Mouse (Mus musculus) inflammation-experienced regulatory T-cells (primary cell): Measurements from ENCODE around the gene Atpif1. TPM values are rescaled to one million over a fixed set of nuclear protein-coding genes. Genes with fewer than 3 reads are reported as not detected.

ENCODE experiments used
- polyA plus RNA-seq, 2 experiments: library from polyadenylated mRNA; unstranded; fragments of 100-300 nt; shearing (Covaris generic); gene quantifications; one replicate each; pipeline ENCODE4 v1.2.1; 2017

The Atpif1 gene
- 100 to 1,000 TPM in 1 of 2 experiments, 10 to 100 TPM in 1; 99.0 to 203 TPM for polyA plus RNA-seq

DNA sequence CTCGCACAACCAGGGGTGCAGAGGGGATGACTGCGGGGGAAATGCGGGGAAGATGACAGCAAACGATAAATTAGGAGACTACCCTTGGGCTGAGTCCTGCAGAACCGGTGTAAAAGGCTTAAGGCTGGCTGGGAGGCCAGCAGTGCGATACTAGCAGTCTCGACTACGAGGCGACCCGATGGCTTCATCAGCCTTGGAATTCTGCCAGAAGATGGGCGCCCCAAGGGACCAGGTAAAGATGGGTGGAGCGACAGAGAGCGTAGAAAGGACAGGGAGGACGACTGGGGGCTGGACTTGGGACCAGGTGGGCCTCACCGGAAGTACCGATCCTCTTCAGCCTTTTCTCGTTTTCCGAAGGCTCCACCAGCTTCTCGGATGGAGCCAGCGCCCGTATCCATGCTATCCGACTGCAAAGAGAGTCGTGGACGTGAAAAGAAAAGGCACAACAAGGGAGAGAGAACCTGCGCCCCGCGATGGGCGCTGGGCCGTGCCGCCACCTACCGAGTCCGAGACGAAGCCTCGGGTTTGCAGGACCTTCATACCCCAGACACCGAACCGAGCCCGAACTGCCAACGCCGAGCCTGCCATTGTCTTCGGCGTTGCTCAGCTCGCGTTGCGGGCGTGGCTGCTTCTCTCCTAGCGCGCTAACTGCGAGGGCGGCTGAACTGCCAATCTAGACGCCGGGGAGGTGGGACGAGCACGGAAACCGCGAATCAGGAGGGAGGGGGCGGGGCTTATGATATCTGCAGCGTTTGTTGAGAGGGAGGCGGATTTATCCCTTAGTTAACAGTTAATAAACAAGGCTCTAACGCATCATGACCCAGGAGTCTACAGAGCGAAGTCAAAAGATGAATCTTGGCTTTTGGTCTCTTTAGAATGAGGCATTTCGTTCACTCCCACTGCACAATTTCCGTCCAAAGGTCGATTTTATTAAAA lies at the start of gene Atpif1:
Gene Atpif1, minus strand, starts transcription at position 679 of the 936 bp plus-strand sequence.

DNA sequence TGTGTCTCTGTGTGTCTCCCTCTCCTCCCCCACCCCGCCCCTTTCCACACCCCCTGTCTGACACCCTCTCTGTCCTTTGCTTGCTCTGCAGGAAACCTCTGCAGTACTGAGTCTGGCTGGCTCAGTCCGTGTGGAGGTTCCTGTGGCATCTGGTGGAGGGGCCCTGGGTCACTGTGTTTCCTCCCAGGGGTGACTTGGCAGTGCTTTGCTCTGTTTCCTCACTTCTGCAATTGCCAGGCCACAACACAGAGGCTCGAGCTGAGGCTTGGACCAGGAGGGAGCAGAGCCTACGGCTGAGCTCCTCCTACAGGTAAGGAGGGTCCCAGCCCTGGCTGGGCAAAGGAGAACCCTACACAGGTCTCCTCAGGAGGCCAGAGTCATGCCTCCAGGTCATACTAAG lies 30.5 kb upstream of the Atpif1 start, which contains the start of gene Ptafr:
Gene Ptafr, plus strand, starts transcription at position 103 of the 400 bp plus-strand sequence.

DNA sequence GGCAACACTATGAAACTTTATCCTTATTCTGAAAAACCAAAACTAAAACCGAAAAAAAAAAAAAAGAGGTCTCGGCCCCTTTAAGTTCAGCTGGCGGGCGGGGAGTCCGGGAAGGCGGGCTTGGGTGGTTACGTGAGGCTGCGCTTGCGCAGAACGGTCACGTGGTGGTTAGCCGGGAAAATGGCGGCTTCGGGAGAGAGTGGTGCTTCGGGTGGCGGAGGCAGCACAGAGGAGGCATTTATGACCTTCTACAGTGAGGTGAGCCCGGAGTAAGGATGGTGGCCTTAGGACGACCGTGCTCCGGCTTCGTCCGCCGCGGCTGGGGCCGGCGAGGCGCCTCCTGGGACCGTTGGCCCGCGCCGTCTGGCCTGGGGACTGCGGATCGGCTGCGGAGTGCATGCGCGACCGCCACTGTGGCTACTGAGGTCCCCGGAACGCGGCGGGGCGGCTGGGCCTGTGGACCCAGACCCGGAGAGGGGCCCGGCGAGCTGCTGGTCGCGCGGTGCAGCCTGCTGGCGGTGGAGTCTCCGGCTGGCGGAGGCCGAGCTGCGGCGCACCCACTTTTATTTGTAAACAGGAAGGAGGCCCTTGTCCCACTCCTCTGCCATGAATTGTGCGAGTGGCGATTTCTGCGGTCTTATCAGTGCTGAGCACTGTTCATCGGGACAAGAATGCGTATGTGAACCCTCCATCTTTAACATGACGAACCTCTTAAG lies 2.1 kb upstream of the Atpif1 start, which contains the start of gene Dnajc8:
Gene Dnajc8, plus strand, starts transcription at position 145 of the 716 bp plus-strand sequence.

DNA sequence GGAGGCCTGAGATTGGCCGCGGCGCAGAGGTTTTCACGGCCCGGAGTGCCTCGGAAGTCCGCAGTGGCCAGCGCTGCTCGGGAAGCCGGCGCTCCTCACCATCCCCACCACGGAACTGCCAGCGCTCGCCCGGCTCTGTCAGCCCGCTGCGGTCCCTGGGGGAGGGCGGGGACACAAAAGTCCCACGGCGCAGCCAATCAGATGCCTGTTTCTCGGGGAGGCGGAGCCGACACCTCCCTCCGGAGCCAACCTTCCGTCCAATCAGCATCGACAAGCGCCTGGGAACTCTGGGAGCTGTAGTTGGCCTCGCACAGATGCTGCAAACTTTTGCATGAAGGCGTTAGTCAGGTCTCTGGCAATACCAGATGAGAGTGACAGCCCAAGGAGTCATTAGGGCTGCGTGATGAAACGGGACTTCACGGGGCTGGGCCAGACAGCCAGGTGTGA lies 23.1 kb downstream of the Atpif1 start, which contains the start of gene Sesn2:
Gene Sesn2, minus strand, starts transcription at position 150 of the 447 bp plus-strand sequence.

Other genes with a start within 250 kb of the Atpif1 start
- 1 to 10 TPM in 1 of 2 experiments, not detected in 1; 1.1 TPM for gene Rab42, start 230.3 kb downstream of the Atpif1 start, polyA plus RNA-seq
- gene Trnau1ap, start 204.1 kb downstream of the Atpif1 start, polyA plus RNA-seq = 10 to 100 TPM; 75.1 to 91.8 TPM
- 10 to 100 TPM; 21.3 to 29.5 TPM for gene Rcc1, start 180.1 kb downstream of the Atpif1 start, polyA plus RNA-seq
- gene Phactr4, start 111.2 kb downstream of the Atpif1 start, polyA plus RNA-seq = 1 to 10 TPM; 4.2 to 4.3 TPM
- gene Med18, start 69.7 kb downstream of the Atpif1 start, polyA plus RNA-seq = 10 to 100 TPM; 21.4 to 23.6 TPM
- gene Sesn2, start 23.2 kb downstream of the Atpif1 start, polyA plus RNA-seq = 10 to 100 TPM in 1 of 2 experiments, 1 to 10 TPM in 1; 9.6 to 12.1 TPM
- 100 to 1,000 TPM; 216 to 225 TPM for gene Dnajc8, start 1.9 kb upstream of the Atpif1 start, polyA plus RNA-seq
- gene Ptafr, start 30.4 kb upstream of the Atpif1 start, polyA plus RNA-seq = 1 to 10 TPM in 1 of 2 experiments, under 1 TPM in 1; 0.53 to 1.1 TPM
- 10 to 100 TPM; 13.8 to 36.6 TPM for gene Eya3, start 105.3 kb upstream of the Atpif1 start, polyA plus RNA-seq
- 1 to 10 TPM; 3.8 to 9.3 TPM for gene Xkr8, start 198.9 kb upstream of the Atpif1 start, polyA plus RNA-seq
- 1 to 10 TPM; 2.6 to 3.7 TPM for gene Smpdl3b, start 223.6 kb upstream of the Atpif1 start, polyA plus RNA-seq
- 10 to 100 TPM; 48.6 to 63.9 TPM for gene Rpa2, start 234.7 kb upstream of the Atpif1 start, polyA plus RNA-seq